Mouse (Mus musculus) gastrocnemius, postnatal 14 days (tissue): ENCODE data around the gene Pde1a. TPM values are rescaled to one million over a fixed set of nuclear protein-coding genes. Genes with fewer than 3 reads are reported as not detected.
"Not testable (repeated sequence)": the region's sequence is repeated elsewhere in the genome, so short reads cannot be mapped to it uniquely, and the experiment has no call there.

Experiments used
- DNase-seq: peaks from one replicate; pipeline ENCODE4 v3.0.0; 2021; ENCODE audit warnings: mixed read lengths
- intact Hi-C: fragments of 180-260 bp; cut with DNase I; formaldehyde crosslinking; loops from one replicate; pipeline ENCODE4 v1.15.1; 2025; ENCODE audit warnings: low total_unique reads
- total RNA-seq, 2 experiments: library from RNA; stranded (reverse); gene quantifications; 2 replicates each; pipeline ENCODE4 v1.2.3; 2021

Gene Pde1a
- total RNA-seq, 2 experiments from 2014 or later: 2.5 to 2.6 TPM

DNA sequence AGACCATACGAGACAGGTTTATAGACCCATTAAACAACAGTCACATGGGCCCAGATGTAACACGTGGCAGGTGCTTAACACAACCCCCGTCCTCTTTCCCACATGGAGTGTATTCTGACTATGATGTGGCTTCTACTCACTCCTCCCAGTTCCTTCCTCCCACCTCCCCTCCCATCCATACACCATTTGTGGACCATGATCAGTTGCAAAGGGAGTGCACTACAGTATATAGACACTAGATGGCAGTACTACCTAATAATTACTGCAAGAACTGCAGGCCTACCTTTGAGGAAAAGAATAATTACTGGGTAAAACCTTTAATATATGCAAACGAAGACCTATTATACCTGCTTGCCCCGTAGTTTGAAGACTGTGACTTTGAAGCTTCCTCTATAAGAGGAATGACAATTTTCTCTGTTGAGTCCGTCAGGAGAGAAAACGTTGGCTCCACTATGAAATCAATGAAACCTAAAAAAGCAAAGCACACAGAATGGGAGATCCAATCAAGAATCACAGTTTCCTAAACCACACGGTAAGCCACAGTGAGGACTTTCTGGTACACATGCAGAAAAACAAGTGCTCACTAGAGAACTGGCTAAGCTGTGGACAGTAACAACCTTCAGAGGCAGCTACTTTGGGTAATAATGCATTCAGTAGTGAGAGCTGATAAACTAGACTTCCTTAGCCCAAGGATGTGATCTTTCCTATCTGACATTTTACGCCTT lies 263.8 kb downstream of the Pde1a start:
- intact Hi-C loops: loop anchor here (5.0 kb wide), 1 partner anchor 402 kb away; no protein-coding TSS in a partner anchor
- no peak for DNase-seq

DNA sequence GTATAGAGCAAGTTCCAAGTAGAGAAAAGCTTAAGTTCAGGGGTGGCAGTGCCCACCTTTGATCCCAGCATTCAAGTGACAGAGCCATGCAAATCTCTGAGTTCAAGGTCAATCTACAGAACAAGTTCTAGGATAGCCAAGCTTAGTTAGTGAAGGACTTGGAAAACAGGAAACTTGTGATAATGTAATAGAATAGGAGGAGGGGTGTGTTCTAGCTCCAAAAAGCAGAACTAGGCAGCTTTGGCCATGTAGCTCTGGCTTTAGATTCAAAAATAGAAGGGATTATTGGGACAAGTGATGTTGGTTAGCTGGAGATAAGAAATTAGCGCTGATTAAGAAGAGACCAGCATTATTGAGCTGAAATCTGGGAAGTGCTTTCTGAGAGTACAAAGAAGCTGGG lies 272.4 kb downstream of the Pde1a start:
- intact Hi-C loops: no loop called here
- no peak for DNase-seq

DNA sequence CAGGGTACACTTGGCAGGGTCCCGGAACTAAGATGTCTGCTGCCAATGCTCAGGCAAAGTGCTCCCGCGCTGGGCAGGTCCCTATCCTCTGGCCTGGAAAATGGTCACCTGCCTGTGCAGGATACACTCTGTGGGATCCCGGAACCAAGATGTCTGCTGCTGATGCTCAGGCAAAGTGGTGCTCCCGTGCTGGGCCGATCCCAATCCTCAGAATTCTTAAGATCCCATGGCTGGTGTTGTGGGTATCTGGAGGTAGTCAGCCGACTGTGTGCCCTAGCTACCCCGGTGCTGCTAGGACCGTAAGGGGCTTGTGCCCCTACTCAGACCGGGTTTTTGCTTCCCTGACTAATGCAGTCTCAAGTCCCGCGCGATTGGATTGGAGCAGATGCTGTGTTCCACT lies 281.9 kb downstream of the Pde1a start:
- intact Hi-C loops, DNase-seq: not testable (repeated sequence)

DNA sequence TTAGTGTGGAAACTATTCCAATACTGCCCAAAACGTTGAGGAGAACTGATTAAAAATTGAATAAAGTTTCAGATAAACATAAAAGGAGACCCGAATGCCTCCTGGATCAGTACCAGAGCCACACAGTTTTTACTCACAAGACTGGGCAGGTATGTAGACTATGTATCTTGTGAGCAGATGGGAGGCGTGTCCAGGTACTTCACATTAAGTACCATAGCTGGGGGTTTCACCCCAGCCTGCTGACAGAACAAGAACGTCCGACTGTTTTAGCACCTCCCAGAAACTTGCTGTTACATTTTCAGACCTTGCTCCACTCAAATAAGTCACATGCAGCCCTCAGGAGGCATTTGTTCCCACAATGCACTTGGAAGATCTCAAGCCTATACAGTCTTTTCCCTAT lies 289.7 kb downstream of the Pde1a start:
- intact Hi-C loops: no loop called here

GRCm38 (mm10) chr2:79839090-79839489 lies 290.2 kb downstream of the Pde1a start:
- intact Hi-C loops: no loop called here
- no peak for DNase-seq

More for the DNA sequence above, 289.7 kb downstream of the Pde1a start:
- DNase-seq: no peak

DNA sequence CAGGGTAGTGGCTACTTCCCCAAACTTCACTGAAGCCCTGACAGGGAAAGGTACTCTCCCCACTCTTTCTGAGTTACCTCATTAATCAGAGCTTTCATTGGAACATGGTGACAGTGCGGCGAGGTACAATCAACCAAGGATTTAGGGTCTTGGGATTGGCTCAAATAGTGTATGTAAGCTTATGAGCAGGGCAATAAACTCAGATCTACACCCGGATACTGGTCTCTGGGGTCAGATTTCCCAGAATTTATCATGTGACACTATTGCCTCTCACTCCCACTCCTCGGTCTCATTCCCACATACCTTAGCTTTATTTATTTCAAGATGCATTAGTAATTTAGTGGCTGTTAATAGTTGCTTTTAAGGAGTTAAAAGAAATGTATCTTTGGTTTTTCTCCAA lies 303.4 kb downstream of the Pde1a start:
- no peak for DNase-seq
- intact Hi-C loops: no loop called here

DNA sequence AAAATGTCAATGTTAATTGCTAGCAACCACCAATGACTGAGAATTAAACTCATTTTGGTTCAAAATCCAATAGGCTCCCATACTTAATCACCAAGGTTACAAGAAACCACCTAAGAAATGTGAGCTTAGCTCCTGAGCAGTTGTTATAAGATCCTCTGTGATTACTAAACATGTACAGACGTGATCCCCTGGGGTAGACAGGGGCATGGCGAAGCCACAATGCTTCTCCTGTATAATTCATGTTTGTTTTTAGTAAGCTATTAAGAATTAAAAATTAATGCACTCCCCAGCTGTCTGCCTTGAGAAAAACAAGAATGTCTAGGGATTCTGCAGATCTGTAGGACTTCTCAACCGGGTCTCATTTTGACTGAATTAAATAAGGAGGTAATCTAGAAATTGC lies 309.7 kb downstream of the Pde1a start:
- intact Hi-C loops: no loop called here
- no peak for DNase-seq

DNA sequence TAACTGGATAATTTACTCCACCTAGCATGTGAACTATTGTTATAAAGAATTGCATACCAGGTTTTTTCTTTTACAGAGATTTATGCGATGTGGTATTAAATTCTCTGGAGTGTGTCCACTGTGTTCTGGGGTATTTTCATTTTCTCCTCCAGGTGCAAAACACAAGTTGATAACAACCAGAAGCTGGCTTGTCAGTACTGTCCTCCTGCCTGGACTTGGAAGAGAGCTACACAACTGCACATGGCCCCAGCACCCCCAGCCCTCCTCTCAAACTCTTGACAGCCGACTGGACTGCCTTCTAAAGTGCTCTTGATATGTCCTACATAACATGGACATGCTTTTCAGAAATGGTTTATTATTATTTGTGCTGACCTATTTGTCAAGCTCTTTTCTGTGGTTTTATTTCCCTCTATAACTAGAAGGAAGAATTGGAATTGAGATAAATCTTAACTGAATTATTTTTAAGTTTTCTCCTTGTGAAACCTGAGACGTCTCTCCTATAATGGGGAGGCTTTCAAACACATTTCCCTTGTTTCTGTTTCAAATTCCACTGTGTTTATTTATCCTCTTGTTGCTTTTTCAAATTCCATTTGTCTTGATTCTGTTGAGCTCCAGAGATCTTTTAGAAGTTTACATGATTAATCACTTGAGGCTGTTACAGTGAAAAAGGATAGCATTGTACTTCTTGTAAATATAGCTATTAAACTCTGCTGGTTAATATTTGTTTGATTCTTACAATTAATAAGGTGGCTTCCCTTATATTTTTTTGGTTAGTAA lies 313.4 kb downstream of the Pde1a start:
- intact Hi-C loops: no loop called here
- no peak for DNase-seq

DNA sequence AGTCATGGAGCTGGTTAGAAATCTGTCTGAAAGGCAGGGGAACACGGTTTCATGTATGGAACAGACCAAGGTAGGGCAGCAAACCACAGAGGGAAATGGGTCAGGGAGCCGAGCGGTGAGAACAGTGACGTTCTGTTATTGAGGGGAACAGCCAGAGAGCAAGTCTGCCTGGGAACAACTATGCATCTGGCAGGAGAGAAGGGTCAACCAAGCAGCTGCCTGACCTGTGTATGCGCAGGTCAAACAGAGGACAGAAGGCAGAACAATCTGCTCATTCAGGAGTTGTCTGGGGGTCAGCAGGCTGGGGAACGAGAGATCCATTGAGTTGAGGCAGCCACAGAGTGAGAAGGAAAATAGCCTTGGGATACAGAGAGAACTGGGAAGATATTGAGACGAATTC lies 330.6 kb downstream of the Pde1a start:
- no peak for DNase-seq
- intact Hi-C loops: no loop called here

GRCm38 (mm10) chr2:79797444-79797843 lies 331.8 kb downstream of the Pde1a start:
- intact Hi-C loops: no loop called here
- no peak for DNase-seq

- no peak for DNase-seq
- intact Hi-C loops: no loop called here
Observed at GRCm38 (mm10) chr2:79793186-79793585, 336.1 kb downstream of the Pde1a start.

GRCm38 (mm10) chr2:79786467-79786866 lies 342.8 kb downstream of the Pde1a start:
- DNase-seq: no peak
- intact Hi-C loops: no loop called here

DNA sequence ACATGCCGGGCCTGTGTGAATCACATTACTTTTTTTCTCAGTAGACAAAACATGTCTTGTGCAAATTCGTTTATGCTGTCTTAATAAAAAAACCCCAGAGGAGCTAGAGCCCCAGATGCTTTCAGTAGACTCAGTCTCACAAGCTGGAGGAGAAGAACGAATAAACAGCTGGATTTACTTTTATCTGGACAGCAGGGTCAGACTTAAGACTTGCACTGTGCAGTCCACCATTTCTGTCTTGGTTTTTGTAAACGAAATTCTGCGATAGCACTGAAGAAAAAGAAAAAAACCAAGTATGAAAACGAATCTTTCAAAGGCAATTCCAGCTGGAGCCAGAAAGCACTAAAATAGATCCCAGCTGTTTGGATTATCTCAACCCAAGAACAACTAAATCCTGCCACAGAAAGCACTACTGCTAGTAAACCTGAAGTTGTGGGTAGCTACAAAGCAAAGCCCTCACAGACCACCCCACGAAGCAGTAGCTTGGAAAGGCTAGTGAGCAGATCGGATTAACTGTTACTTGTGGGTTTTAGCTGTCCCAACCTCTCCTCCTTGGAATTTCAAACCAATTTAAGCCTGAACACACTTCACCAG lies 343.6 kb downstream of the Pde1a start:
- intact Hi-C loops: no loop called here
- DNase-seq: no peak

Other genes starting within 250 kb of the Pde1a start
- not detected for gene Prdx6b, start 163.0 kb upstream of the Pde1a start, total RNA-seq
- 10 to 100 TPM; 21.9 to 23.4 TPM for gene Dnajc10, start 186.0 kb upstream of the Pde1a start, total RNA-seq